Mouse (Mus musculus): ENCODE results near the gene Ralgps1.

DNA sequence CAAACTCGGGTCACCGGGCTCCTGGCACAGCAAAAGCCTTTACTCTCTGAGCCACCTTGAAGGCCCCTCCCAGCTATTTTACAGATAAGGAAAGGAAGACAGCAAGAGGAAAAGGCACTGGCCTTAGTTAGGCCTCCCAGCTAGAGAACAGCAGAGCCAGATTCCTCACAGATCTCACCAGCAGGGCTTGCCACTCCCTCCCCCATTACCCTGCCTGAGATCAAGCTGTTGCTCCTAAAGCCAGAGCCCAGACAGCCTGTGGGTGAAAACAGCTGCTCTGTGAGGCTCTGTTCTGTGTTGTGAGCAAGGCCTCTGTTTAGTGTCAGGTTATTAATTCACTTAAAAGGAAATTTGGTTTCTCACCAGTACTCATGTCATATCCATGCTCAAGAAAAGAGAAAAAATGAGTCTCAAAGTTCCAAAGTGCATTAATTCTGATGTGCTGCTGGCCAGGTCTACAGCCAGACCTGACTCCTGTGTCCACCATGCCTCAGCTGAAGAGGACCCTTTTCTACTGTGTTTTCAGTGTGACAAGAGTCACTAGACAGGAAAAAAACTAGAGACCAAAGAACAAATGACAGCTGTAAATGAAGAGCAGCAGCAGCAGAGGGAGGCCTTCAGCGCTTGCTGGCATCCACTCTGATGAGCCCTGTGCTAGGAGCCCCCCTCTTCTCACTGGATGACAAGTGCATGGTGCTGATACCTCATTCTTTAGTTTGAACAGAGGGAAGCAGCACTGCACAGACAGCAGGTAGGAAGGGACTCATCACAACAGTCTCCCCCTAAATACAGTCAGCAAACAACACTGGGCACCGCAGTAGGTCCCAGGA lies 55.8 kb downstream of the Ralgps1 start:
- peak; percentile 19; the same call in 1 of the 2 replicates for TF ChIP-seq CTCF (IDR thresholded peaks at IDR 0.05; ENCODE audit: low read depth)
- TF ChIP-seq EP300 (optimal IDR thresholded peaks at IDR 0.05) = no peak
